Mouse (Mus musculus) forebrain, embryonic 14.5 days (tissue): Measurements from ENCODE around the gene Tnfrsf25. TPM values are rescaled to one million over a fixed set of nuclear protein-coding genes. Genes with fewer than 3 reads are reported as not detected.

Experiments used
- ATAC-seq: fragments of 200-750 bp; cut with Nextera tagmentation; 2 replicates; pipeline ENCODE4 v1.8.0; 2017; ENCODE audit warnings: mild to moderate bottlenecking, moderate library complexity
- DNase-seq: peaks from one replicate; pipeline ENCODE4 v3.0.0-alpha.2; 2015; ENCODE audit warnings: low spot score
- H3K27ac ChIP-seq: fragments of 300-500 bp; sonication (generic); 2 replicates; pipeline ENCODE4 v1.5.1; 2014; ENCODE audit warnings: low read depth, mild to moderate bottlenecking, control low read depth, low read length, moderate library complexity
- H3K27me3 ChIP-seq: fragments of 300-500 bp; sonication (generic); replicated peaks from 2 replicates; pipeline ENCODE4 v1.6.1; 2014; ENCODE audit warnings: low read length, control low read depth, mixed read lengths; ENCODE audit not compliant: control insufficient read depth, insufficient read depth
- H3K36me3 ChIP-seq: fragments of 300-500 bp; sonication (generic); 2 replicates; pipeline ENCODE4 v1.6.1; 2014; ENCODE audit warnings: low read length, control low read depth; ENCODE audit not compliant: control insufficient read depth, insufficient read depth
- H3K4me1 ChIP-seq: fragments of 300-500 bp; sonication (generic); 2 replicates; pipeline ENCODE4 v1.6.1; 2014; ENCODE audit warnings: antibody characterized with exemption, low read length, control low read depth; ENCODE audit not compliant: control insufficient read depth, insufficient read depth
- H3K4me2 ChIP-seq: fragments of 300-500 bp; sonication (generic); 2 replicates; pipeline ENCODE4 v1.6.1; 2014; ENCODE audit warnings: mild to moderate bottlenecking, control low read depth, low read length
- H3K4me3 ChIP-seq: fragments of 300-500 bp; sonication (generic); 2 replicates; pipeline ENCODE4 v1.5.1; 2014; ENCODE audit warnings: low read depth, low read length, control low read depth
- H3K9ac ChIP-seq: fragments of 300-500 bp; sonication (generic); 2 replicates; pipeline ENCODE4 v1.6.1; 2014; ENCODE audit warnings: mild to moderate bottlenecking, low read length, control low read depth, moderate library complexity
- H3K9me3 ChIP-seq: fragments of 300-500 bp; sonication (generic); replicated peaks from 2 replicates; pipeline ENCODE4 v1.6.1; 2016; ENCODE audit warnings: low read length, control low read depth, mixed read lengths; ENCODE audit not compliant: control insufficient read depth
- WGBS: fragments of 180-500 bp; shearing (Covaris S2); extraction: QIAGEN DNeasy Blood & Tissue Kit; methylation state at CpG from one replicate; pipeline ENCODE4 v1.1.7; 2014; 5-methylcytosine and 5-hydroxymethylcytosine counted together
- polyA plus RNA-seq: library from polyadenylated mRNA; unstranded; fragments of >200 nt; fragmentation: Nextera tagmentation; extraction: Ambion mirVana; gene quantifications from 2 replicates; pipeline ENCODE4 v1.2.1, GENCODE M21; 2014

Tnfrsf25 gene
- polyA plus RNA-seq, 1 experiment from 2014 or later: 0.62 TPM

GRCm38 (mm10) chr4:152151966-152152544, 36.3 kb downstream of the Tnfrsf25 start, which contains the start of gene Espn:
Gene Espn (minus strand): TSS chr4:152152371.
- Histone ChIP-seq H3K36me3 (no peaks in the 10 kb centered on the region), H3K9ac (0 out of 2 replicates have a peak within 1 kb of the TSS, but pooled peaks have one; percentile 5), H3K27me3 (peaks cover 46% of the 10 kb centered on the region), H3K4me3 (peak within 1 kb of the TSS; percentile 22), H3K27ac (no peak within 1 kb of the TSS), H3K4me2 (peak within 1 kb of the TSS; percentile 45), H3K9me3 (no peaks in the 10 kb centered on the region), H3K4me1 (peaks cover 8% of the 10 kb centered on the region; the same call in 1 of the 2 replicates)
- DNase-seq (peak; percentile 64), ATAC-seq (peak; percentile 72)
- WGBS: under 1% methylated on average over 53 of the region's 57 CpGs

GRCm38 (mm10) chr4:152153771-152154177, 38.0 kb downstream of the Tnfrsf25 start:
- DNase-seq: peak; percentile 76
- Histone ChIP-seq H3K36me3 (no peaks in the 10 kb centered on the region), H3K27me3 (peaks cover 63% of the 10 kb centered on the region), H3K4me3 (0 out of 2 replicates have a peak overlapping the region, but pooled peaks have one; percentile 4), H3K4me1 (peaks cover 12% of the 10 kb centered on the region; the same call in 1 of the 2 replicates), H3K4me2 (peak overlapping the region; percentile 25; the same call in 1 of the 2 replicates), H3K9ac (peak overlapping the region; percentile 40; the same call in 1 of the 2 replicates), H3K27ac (no peak overlapping the region), H3K9me3 (no peaks in the 10 kb centered on the region)
- no peak for ATAC-seq
- WGBS: 2% methylated on average over 23 of the region's 23 CpGs

GRCm38 (mm10) chr4:152155019-152155418, 39.3 kb downstream of the Tnfrsf25 start:
- DNase-seq: no peak
- no peaks in the 10 kb centered on the region for H3K9me3 ChIP-seq
- H3K4me1 ChIP-seq: peaks cover 12% of the 10 kb centered on the region; the same call in 1 of the 2 replicates
- H3K27ac ChIP-seq: no peak overlapping the region
- WGBS: 68% methylated on average over 4 of the region's 4 CpGs
- H3K9ac ChIP-seq: no peak overlapping the region
- H3K4me3 ChIP-seq: no peak overlapping the region
- peaks cover 70% of the 10 kb centered on the region for H3K27me3 ChIP-seq
- H3K4me2 ChIP-seq: no peak overlapping the region
- no peak for ATAC-seq
- no peaks in the 10 kb centered on the region for H3K36me3 ChIP-seq

DNA sequence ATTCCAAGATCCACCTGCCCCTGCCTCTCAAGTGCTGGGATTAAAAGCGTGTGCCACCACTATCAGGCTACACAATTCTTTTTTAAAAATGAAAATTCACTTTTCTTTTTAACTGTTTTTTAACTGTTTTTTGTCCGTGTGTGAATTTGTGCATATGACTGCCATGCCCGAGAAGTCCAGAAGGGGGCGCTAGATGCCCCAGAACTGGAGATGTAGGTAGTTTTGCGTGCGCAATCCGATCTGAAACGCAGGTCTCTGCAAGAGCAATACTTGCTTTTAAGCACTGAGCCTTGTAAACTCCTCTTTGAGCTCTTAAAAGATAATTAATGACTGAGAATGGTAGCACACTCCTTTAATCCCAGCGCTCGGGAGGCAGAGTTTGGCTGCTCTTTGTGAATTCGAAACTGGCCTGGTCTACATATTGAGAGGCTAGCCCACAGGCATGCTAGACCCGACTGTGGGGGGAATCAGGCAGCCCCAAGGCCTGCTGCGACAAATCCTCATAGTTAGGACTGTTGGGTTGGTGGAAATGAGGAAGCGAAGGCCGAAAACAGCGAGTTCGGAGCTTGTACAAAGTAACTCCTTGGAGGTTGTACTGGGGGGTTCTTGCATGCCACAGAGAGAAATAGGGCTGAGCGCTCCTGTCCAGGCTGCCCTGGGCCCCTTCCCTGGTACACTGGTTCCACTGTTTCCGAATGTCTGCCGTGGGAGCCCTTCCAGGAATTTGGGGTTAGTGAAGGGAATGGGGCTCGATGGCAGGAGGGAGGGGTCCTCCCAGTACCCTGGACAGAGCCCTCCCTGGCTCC, 42.2 kb downstream of the Tnfrsf25 start:
- Histone ChIP-seq H3K9me3 (no peaks in the 10 kb centered on the region), H3K4me2 (0 out of 2 replicates have a peak overlapping the region, but pooled peaks have one; percentile 14), H3K36me3 (no peaks in the 10 kb centered on the region), H3K27ac (no peak overlapping the region), H3K4me3 (no peak overlapping the region), H3K4me1 (peaks cover 9% of the 10 kb centered on the region; the same call in 1 of the 2 replicates), H3K9ac (no peak overlapping the region), H3K27me3 (peaks cover 67% of the 10 kb centered on the region)
- DNase-seq: peak; percentile 52
- 14% methylated on average over 21 of the region's 21 CpGs for WGBS
- no peak for ATAC-seq

DNA sequence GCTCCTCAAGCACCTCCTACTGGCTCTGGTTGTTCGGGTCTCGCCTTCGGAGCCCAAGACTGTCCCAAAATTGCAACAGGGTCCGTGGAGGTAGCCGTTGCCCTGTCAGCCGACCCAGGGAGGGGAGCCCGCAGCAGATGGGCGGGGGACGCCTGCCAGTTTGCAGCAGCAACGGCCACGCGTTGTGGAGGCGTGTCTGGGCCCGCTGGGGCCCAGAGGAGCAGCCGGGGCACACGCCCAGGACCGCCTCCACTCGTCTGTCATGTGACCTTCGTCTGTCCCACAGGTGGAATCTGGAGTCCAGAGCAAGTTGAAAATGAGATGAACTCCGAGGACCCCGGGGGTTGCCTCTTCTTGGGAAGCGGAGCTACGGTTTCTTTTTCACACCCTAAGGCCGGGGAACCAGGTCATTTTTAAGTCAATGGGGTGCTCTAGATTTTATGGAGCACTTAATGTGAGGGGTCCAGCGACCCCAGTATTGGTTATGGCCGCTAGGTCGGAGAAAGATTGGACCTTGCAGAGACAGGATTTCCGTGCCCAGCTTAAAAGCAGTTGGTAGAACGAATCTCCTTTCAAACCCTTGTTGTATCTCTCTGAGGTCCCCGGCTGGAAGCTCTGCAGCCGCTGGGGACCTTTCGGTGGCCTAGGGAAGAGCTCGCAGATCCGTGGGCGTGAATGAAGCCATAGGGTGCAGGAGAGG, 43.0 kb downstream of the Tnfrsf25 start, which contains the start of gene Hes2:
Gene Hes2 (plus strand): TSS at position 283 of the 700 bp plus-strand sequence.
- ATAC-seq (no peak), DNase-seq (no peak)
- no peaks in the 10 kb centered on the region for H3K36me3 ChIP-seq
- peaks cover 61% of the 10 kb centered on the region for H3K27me3 ChIP-seq
- H3K4me1 ChIP-seq: peaks cover 6% of the 10 kb centered on the region; the same call in 1 of the 2 replicates
- H3K4me2 ChIP-seq: 0 out of 2 replicates have a peak within 1 kb of the TSS, but pooled peaks have one; percentile 20
- 3% methylated on average over 35 of the region's 35 CpGs for WGBS
- no peaks in the 10 kb centered on the region for H3K9me3 ChIP-seq
- peak within 1 kb of the TSS; percentile 2; the same call in 1 of the 2 replicates for H3K4me3 ChIP-seq
- no peak within 1 kb of the TSS for H3K9ac ChIP-seq
- H3K27ac ChIP-seq: no peak within 1 kb of the TSS

GRCm38 (mm10) chr4:152159285-152159678, 43.5 kb downstream of the Tnfrsf25 start:
- H3K4me3 ChIP-seq: peak overlapping the region; percentile 2; the same call in 1 of the 2 replicates
- no peak for DNase-seq
- 0% methylated on average over 19 of the region's 19 CpGs for WGBS

GRCm38 (mm10) chr4:152160748-152161147, 45.0 kb downstream of the Tnfrsf25 start:
- Histone ChIP-seq H3K4me2 (no peak overlapping the region), H3K27me3 (peaks cover 56% of the 10 kb centered on the region), H3K36me3 (no peaks in the 10 kb centered on the region), H3K27ac (no peak overlapping the region), H3K4me1 (peaks cover 4% of the 10 kb centered on the region; the same call in 1 of the 2 replicates), H3K9ac (no peak overlapping the region), H3K9me3 (no peaks in the 10 kb centered on the region), H3K4me3 (no peak overlapping the region)
- no peak for ATAC-seq
- WGBS: 29% methylated on average over 4 of the region's 4 CpGs
- DNase-seq: no peak

More at GRCm38 (mm10) chr4:152159285-152159678, 43.5 kb downstream of the Tnfrsf25 start:
- H3K27me3 ChIP-seq: peaks cover 56% of the 10 kb centered on the region
- H3K9me3 ChIP-seq: no peaks in the 10 kb centered on the region
- peaks cover 4% of the 10 kb centered on the region; the same call in 1 of the 2 replicates for H3K4me1 ChIP-seq
- 0 out of 2 replicates have a peak overlapping the region, but pooled peaks have one; percentile 20 for H3K4me2 ChIP-seq
- H3K9ac ChIP-seq: no peak overlapping the region
- H3K36me3 ChIP-seq: no peaks in the 10 kb centered on the region
- H3K27ac ChIP-seq: no peak overlapping the region
- no peak for ATAC-seq

- DNase-seq (no peak), ATAC-seq (no peak)
- H3K27me3 ChIP-seq: peaks cover 56% of the 10 kb centered on the region
- no peak overlapping the region for H3K4me2 ChIP-seq
- no peak overlapping the region for H3K9ac ChIP-seq
- WGBS: 70% methylated on average over 6 of the region's 6 CpGs
- H3K9me3 ChIP-seq: no peaks in the 10 kb centered on the region
- H3K4me1 ChIP-seq: peaks cover 4% of the 10 kb centered on the region; the same call in 1 of the 2 replicates
- no peaks in the 10 kb centered on the region for H3K36me3 ChIP-seq
- H3K4me3 ChIP-seq: no peak overlapping the region
- no peak overlapping the region for H3K27ac ChIP-seq
These were observed 45.9 kb downstream of the Tnfrsf25 start for GRCm38 (mm10) chr4:152161601-152162000.
